Mouse (Mus musculus) olfactory bulb, adult 2 months (tissue): Measurements from ENCODE around the gene Aass.

Experiments
- CTCF ChIP-seq: fragments of 200-500 bp; IDR thresholded peaks from 2 replicates; pipeline ENCODE4 v1.5.1; 2012; ENCODE audit warnings: low read depth, mild to moderate bottlenecking, low read length, moderate library complexity; ENCODE audit not compliant: insufficient read depth
- POLR2A ChIP-seq: fragments of 200-500 bp; IDR thresholded peaks from 2 replicates; pipeline ENCODE4 v1.6.1; 2012; ENCODE audit warnings: mild to moderate bottlenecking, low read depth, low read length, moderate library complexity; ENCODE audit not compliant: insufficient read depth

GRCm38 (mm10) chr6:23143980-23144379 is 11.2 kb upstream of the Aass start:
- no peak for TF ChIP-seq CTCF
- TF ChIP-seq POLR2A = no peak
